Mouse (Mus musculus) cerebellum, adult 8-10 months (tissue): ENCODE results near the gene Vmn2r43.
"Not testable (repeated sequence)": the region's sequence is repeated elsewhere in the genome, so short reads cannot be mapped to it uniquely, and the experiment has no call there.

Source experiments
- DNase-seq: peaks from one replicate; pipeline ENCODE4 v3.0.0; 2022

Vmn2r43 gene

DNA sequence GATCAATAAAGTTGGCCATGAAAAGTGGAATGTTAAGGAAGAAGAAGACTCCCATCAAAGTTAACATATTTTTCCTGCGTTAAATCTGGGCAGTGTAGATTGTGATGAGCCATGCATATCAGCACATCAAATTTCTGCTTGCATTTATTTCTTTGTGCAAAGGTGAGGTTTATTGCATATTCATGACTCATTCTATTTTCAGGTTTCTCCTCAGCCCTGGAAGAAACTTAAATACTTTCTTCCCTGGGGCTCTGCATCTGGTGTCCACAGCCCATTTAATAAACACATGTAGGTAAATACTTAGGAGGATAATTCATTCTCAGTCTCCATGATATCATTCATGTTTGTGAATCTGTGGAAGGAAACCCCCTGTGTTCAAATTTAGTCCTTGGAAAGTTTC lies at the start of gene Vmn2r43:
TSS of gene Vmn2r43 (minus strand) at position 101 of the 400 bp plus-strand sequence.
- DNase-seq: not testable (repeated sequence)

DNA sequence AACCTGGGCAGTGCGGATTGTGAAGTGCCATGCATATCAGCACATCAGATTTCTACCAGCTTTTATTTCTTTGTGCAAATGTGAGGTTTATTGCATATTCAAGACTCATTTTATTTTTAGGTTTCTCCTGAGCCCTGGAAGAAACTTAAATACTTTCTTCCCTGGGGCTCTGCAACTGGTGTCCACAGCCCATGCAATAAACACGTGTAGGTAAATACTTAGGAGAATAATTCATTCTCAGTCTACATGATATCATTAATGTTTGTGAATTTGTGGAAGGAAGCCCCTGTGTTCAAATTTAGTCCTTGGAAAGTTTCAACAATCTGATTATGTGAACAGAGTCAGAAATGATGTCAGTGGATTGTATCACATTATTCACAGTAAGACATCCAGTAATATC lies 60.2 kb downstream of the Vmn2r43 start, which contains the start of gene Vmn2r42:
TSS of gene Vmn2r42 (minus strand) at position 101 of the 400 bp plus-strand sequence.
- not testable (repeated sequence) for DNase-seq
